Mouse (Mus musculus): ENCODE measurements around the gene Haus5. TPM values are rescaled to one million over a fixed set of nuclear protein-coding genes. Genes with fewer than 3 reads are reported as not detected.

Gene Haus5
- 39.1 and 47.7 TPM in 2 replicates for polyA plus RNA-seq (2015; fragmentation: Nextera tagmentation; extraction: Ambion mirVana)

- Histone ChIP-seq H3K36me3 (peaks cover 19% of the 10 kb centered on the region; the same call in 1 of the 2 replicates), H3K9me3 (no peaks in the 10 kb centered on the region), H3K27ac (peak within 1 kb of the TSS; percentile 35; the same call in 1 of the 2 replicates), H3K27me3 (replicated peaks) (no peaks in the 10 kb centered on the region), H3K4me2 (peak within 1 kb of the TSS; percentile 73), H3K9ac (peak within 1 kb of the TSS; percentile 78), H3K4me3 (replicated peaks) (peak within 1 kb of the TSS; percentile 85), H3K4me1 (peaks cover 9% of the 10 kb centered on the region; the same call in 1 of the 2 replicates)
- WGBS, result 1% methylated on average over 34 of the region's 34 CpGs
- ATAC-seq (ENCODE audit: insufficient read depth, low FRiP score, low read depth), result peak; percentile 90
These were observed at the start of gene Haus5 for GRCm38 (mm10) chr7:30664529-30665200. TSS of gene Haus5 (minus strand) at chr7:30664994.

GRCm38 (mm10) chr7:30711942-30712341 lies 47.1 kb upstream of the Haus5 start, which contains the start of gene Atp4a:
TSS of gene Atp4a (plus strand) at chr7:30712209.
- H3K4me1 ChIP-seq, result peaks cover 2% of the 10 kb centered on the region; the same call in 1 of the 2 replicates

GRCm38 (mm10) chr7:30707441-30707840 lies 42.6 kb upstream of the Haus5 start:
- Histone ChIP-seq H3K9ac (no peak overlapping the region), H3K27me3 (replicated peaks) (no peaks in the 10 kb centered on the region), H3K36me3 (no peaks in the 10 kb centered on the region), H3K4me3 (replicated peaks) (no peak overlapping the region), H3K27ac (peak overlapping the region; percentile 31; the same call in 1 of the 2 replicates), H3K9me3 (no peaks in the 10 kb centered on the region), H3K4me1 (0 out of 2 replicates have a peak, but pooled peaks cover 2% of the 10 kb centered on the region), H3K4me2 (no peak overlapping the region)
- peak; percentile 15; the same call in 1 of the 2 replicates for ATAC-seq (ENCODE audit: insufficient read depth, low FRiP score, low read depth)
- WGBS, result 67% methylated on average over 1 of the region's 1 CpGs

More at GRCm38 (mm10) chr7:30711942-30712341, 47.1 kb upstream of the Haus5 start, which contains the start of gene Atp4a:
- no peak within 1 kb of the TSS for H3K9ac ChIP-seq
- no peak for ATAC-seq (ENCODE audit: insufficient read depth, low FRiP score, low read depth)
- H3K4me2 ChIP-seq, result no peak within 1 kb of the TSS
- H3K27me3 ChIP-seq (replicated peaks), result peaks cover 13% of the 10 kb centered on the region; the same call in 1 of the 2 replicates
- no peaks in the 10 kb centered on the region for H3K9me3 ChIP-seq
- no peaks in the 10 kb centered on the region for H3K36me3 ChIP-seq
- no peak within 1 kb of the TSS for H3K4me3 ChIP-seq (replicated peaks)
- WGBS, result 71% methylated on average over 3 of the region's 3 CpGs
- no peak within 1 kb of the TSS for H3K27ac ChIP-seq

GRCm38 (mm10) chr7:30706214-30706882 lies 41.6 kb upstream of the Haus5 start:
- 0 out of 2 replicates have a peak, but pooled peaks cover 2% of the 10 kb centered on the region for H3K4me1 ChIP-seq
- H3K27me3 ChIP-seq (replicated peaks), result no peaks in the 10 kb centered on the region
- ATAC-seq (ENCODE audit: insufficient read depth, low FRiP score, low read depth), result peak; percentile 92
- no peak overlapping the region for H3K4me3 ChIP-seq (replicated peaks)
- no peak overlapping the region for H3K9ac ChIP-seq
- no peaks in the 10 kb centered on the region for H3K36me3 ChIP-seq
- WGBS, result 52% methylated on average over 8 of the region's 8 CpGs
- 0 out of 2 replicates have a peak overlapping the region, but pooled peaks have one; percentile 19 for H3K4me2 ChIP-seq
- H3K27ac ChIP-seq, result peak overlapping the region; percentile 80
- H3K9me3 ChIP-seq, result no peaks in the 10 kb centered on the region

GRCm38 (mm10) chr7:30698589-30698988 lies 33.8 kb upstream of the Haus5 start, which contains the start of gene 2200002J24Rik:
TSS of gene 2200002J24Rik (plus strand) at chr7:30698926.
- 40% methylated on average over 9 of the region's 9 CpGs for WGBS
- H3K4me2 ChIP-seq, result no peak within 1 kb of the TSS
- no peaks in the 10 kb centered on the region for H3K4me1 ChIP-seq
- H3K36me3 ChIP-seq, result no peaks in the 10 kb centered on the region
- peak within 1 kb of the TSS; percentile 17 for H3K27ac ChIP-seq
- H3K9me3 ChIP-seq, result no peaks in the 10 kb centered on the region
- no peak within 1 kb of the TSS for H3K4me3 ChIP-seq (replicated peaks)
- no peak within 1 kb of the TSS for H3K9ac ChIP-seq
- H3K27me3 ChIP-seq (replicated peaks), result no peaks in the 10 kb centered on the region
- peak; percentile 63 for ATAC-seq (ENCODE audit: insufficient read depth, low FRiP score, low read depth)

GRCm38 (mm10) chr7:30698101-30698500 lies 33.3 kb upstream of the Haus5 start:
- WGBS, result 49% methylated on average over 5 of the region's 5 CpGs
- Histone ChIP-seq H3K4me1 (no peaks in the 10 kb centered on the region), H3K9ac (no peak overlapping the region), H3K27ac (peak overlapping the region; percentile 17), H3K4me2 (no peak overlapping the region), H3K27me3 (replicated peaks) (no peaks in the 10 kb centered on the region), H3K36me3 (no peaks in the 10 kb centered on the region), H3K9me3 (no peaks in the 10 kb centered on the region), H3K4me3 (replicated peaks) (no peak overlapping the region)
- no peak for ATAC-seq (ENCODE audit: insufficient read depth, low FRiP score, low read depth)

GRCm38 (mm10) chr7:30688325-30688724 lies 23.5 kb upstream of the Haus5 start:
- no peak for ATAC-seq (ENCODE audit: insufficient read depth, low FRiP score, low read depth)
- Histone ChIP-seq H3K4me1 (0 out of 2 replicates have a peak, but pooled peaks cover 5% of the 10 kb centered on the region), H3K9me3 (no peaks in the 10 kb centered on the region), H3K4me3 (replicated peaks) (no peak overlapping the region), H3K27me3 (replicated peaks) (no peaks in the 10 kb centered on the region), H3K27ac (peak overlapping the region; percentile 46; the same call in 1 of the 2 replicates), H3K4me2 (no peak overlapping the region), H3K36me3 (no peaks in the 10 kb centered on the region), H3K9ac (no peak overlapping the region)
- 67% methylated on average over 6 of the region's 6 CpGs for WGBS

- 78% methylated on average over 2 of the region's 2 CpGs for WGBS
- Histone ChIP-seq H3K36me3 (no peaks in the 10 kb centered on the region), H3K4me2 (no peak overlapping the region), H3K27ac (no peak overlapping the region), H3K27me3 (replicated peaks) (no peaks in the 10 kb centered on the region), H3K9ac (no peak overlapping the region), H3K9me3 (no peaks in the 10 kb centered on the region), H3K4me1 (0 out of 2 replicates have a peak, but pooled peaks cover 5% of the 10 kb centered on the region), H3K4me3 (replicated peaks) (no peak overlapping the region)
- no peak for ATAC-seq (ENCODE audit: insufficient read depth, low FRiP score, low read depth)
These were observed 18.6 kb upstream of the Haus5 start for GRCm38 (mm10) chr7:30683425-30683824.

- Histone ChIP-seq H3K9me3 (no peaks in the 10 kb centered on the region), H3K4me3 (replicated peaks) (no peak overlapping the region), H3K27me3 (replicated peaks) (no peaks in the 10 kb centered on the region), H3K4me1 (no peaks in the 10 kb centered on the region), H3K9ac (no peak overlapping the region), H3K4me2 (no peak overlapping the region), H3K36me3 (no peaks in the 10 kb centered on the region), H3K27ac (no peak overlapping the region)
- 56% methylated on average over 5 of the region's 5 CpGs for WGBS
- no peak for ATAC-seq (ENCODE audit: insufficient read depth, low FRiP score, low read depth)
These were observed 17.1 kb upstream of the Haus5 start for GRCm38 (mm10) chr7:30681897-30682296.

GRCm38 (mm10) chr7:30678263-30678975 lies 13.6 kb upstream of the Haus5 start:
- Histone ChIP-seq H3K27ac (no peak overlapping the region), H3K4me1 (no peaks in the 10 kb centered on the region), H3K9ac (no peak overlapping the region), H3K36me3 (no peaks in the 10 kb centered on the region), H3K4me2 (no peak overlapping the region), H3K27me3 (replicated peaks) (no peaks in the 10 kb centered on the region), H3K9me3 (no peaks in the 10 kb centered on the region), H3K4me3 (replicated peaks) (no peak overlapping the region)
- ATAC-seq (ENCODE audit: insufficient read depth, low FRiP score, low read depth), result no peak
- WGBS, result 62% methylated on average over 5 of the region's 5 CpGs

GRCm38 (mm10) chr7:30671480-30671879 lies 6.7 kb upstream of the Haus5 start, which contains the start of gene Pmis2:
TSS of gene Pmis2 (minus strand) at chr7:30671605.
- no peaks in the 10 kb centered on the region for H3K4me1 ChIP-seq
- H3K4me3 ChIP-seq (replicated peaks), result no peak within 1 kb of the TSS
- no peaks in the 10 kb centered on the region for H3K36me3 ChIP-seq
- WGBS, result 68% methylated on average over 9 of the region's 9 CpGs
- H3K27ac ChIP-seq, result no peak within 1 kb of the TSS
- no peak within 1 kb of the TSS for H3K4me2 ChIP-seq
- no peaks in the 10 kb centered on the region for H3K9me3 ChIP-seq
- no peak for ATAC-seq (ENCODE audit: insufficient read depth, low FRiP score, low read depth)
- no peaks in the 10 kb centered on the region for H3K27me3 ChIP-seq (replicated peaks)
- H3K9ac ChIP-seq, result no peak within 1 kb of the TSS
